Mouse (Mus musculus): ENCODE measurements at regions not wholly inside any gene's neighbourhood (a gene's known extent, or its start where the extent isn't known, plus 50 kb on each side); places are given as distances from the start of the nearest gene placed in this dataset.
A peak's percentile ranks its signal among the peaks of the same experiment; 100 is the strongest.

DNA sequence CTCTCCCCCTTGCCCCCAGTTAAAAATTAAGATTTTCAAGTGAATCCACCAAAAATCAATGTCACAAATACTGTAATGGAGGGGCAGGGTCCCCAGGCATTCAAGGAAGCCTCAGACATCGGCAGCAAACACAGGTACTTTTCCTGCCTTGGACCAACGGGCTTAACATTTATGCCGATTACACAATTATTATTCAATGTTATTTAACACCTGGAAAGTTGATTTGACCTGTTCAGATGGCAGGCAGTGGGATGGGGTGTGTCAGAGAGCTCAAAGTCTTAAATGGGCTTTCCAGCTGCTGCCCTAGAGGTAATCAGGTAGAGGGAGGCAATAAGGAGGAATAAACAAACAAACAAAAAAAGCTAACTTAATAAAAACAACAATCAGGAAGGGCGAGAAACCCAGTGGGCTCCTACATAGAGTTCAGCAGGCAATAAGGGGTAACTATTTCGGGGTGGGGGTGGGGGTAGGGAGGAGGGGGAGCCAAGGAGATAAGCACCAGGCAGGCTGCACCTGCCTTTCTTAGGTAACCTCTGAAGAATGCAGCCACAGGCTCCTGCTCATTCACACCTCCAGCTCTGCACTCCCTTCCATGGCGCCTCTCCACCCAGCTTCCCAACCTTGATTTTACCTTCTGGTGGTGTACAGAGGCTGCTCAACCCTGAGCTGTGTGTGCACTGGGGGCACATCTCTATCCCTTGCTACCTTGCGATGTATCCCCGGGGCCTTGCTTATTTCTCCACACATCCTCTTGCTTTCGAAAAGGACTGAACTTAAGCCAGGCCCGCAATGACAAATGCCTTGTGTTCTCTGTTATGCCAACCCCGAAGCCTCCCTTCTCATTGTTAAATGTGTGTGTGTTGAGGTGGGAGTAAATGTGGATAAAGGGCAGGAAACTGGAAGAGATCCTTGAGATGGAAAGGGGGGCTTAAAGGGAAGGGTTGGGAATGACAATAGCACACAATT, 168.9 kb upstream of the Id2 start:
- no peak for DNase-seq (ENCODE audit: low spot score in 2 of 2)

GRCm38 (mm10) chr12:25265066-25265465, 168.1 kb upstream of the Id2 start:
- DNase-seq (ENCODE audit: low spot score in 2 of 2): no peak

DNA sequence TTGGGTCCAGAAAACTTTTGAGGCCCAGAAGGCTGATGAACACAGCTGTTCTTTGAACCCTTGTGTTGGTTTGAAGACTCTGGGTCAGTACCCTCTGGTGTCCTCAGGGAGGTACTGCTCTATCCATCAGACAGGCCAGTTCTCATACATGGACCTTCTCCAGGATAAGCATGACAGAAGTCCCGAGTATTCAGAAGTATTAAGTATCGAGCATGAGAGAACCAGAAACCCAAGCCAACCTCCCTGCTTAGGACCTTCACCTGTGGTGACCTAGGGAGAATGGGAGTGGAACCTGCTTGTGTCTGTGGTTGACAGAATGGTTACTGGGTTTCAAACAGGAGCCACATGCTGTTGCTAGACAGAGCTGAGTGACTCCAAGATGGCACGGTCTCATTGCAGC, 167.5 kb upstream of the Id2 start:
- DNase-seq (ENCODE audit: low spot score in 2 of 2): no peak

- DNase-seq (ENCODE audit: low spot score in 2 of 2): no peak
Measured at GRCm38 (mm10) chr12:25262461-25262860, 165.5 kb upstream of the Id2 start.

DNA sequence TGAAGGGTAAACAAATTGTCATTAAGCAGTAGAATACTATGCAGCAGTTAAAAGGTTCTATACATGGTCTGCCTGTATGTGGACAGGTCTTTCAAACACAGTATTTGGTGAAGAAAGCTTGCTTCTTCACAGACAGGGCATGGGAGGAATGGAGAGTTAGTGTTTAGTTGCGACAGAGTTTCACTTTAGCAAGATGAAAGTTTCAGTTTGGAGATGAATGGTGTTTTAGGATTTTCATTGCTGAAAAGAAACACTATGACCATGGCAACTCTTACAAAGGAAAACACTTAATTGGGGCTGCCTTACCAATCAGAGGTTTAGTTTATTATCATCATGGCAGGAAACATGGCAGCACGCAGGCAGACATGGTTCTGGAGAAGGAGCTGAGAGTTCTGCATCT, 162.2 kb upstream of the Id2 start:
- no peak for DNase-seq (ENCODE audit: low spot score in 2 of 2)

DNA sequence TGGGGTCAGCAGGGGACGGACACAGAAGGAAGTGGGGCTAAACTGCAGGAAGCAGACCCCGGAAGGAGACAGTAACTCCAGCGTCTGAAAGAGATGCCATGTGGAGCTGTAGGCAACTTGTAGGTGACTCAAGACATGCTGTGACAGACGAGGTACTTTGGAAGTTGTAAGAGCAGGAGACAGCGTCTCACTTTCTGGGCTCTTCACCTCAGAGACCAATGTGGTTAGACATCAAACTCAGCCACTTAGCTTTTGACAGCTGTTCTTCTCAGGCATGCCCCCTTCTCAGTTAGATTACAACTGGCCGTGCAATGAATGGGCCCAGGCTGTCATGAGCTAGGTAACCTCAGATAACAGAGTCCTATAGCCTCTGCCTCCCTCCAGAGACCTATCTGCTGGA, 159.3 kb upstream of the Id2 start:
- DNase-seq (ENCODE audit: low spot score in 2 of 2): no peak

GRCm38 (mm10) chr12:25254716-25255115, 157.8 kb upstream of the Id2 start:
- no peak for DNase-seq (ENCODE audit: low spot score in 2 of 2)

DNA sequence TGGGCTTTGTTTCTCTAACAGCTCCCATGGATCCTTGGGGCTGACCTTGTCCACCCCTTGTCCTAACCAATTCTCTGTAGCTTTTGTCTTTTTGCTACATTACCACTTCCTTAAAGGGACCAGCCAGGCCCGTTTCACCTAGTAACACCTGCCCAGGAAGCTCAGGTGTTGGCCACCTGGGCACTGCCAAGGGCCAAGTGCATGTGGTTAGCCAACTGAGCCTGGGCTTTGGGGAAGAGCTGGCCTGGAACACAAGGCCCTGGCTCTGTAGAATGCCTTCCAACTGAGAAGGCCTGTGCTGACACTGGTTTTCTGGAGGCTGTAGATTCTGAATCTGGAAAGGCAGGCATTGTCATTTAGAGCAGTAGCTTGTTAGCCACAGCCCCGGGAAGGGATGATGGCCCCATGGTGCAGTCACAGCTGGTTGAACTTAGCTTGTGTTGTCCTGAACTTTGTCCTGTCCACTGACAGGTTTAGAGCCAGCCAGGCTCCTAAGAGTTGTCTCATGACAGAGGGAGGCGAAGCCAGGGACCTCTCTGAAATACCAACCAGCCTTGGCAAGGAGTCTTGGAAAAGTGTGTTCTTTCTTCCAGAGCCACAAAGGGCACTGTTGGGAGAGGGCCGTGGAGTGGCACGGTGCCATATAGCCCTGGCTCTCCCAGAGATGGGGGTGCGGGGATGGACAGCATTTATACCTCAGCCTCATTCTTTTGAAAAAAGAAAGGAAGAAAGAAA, 156.0 kb upstream of the Id2 start:
- peak in 1 of 2 experiments; percentile 34 for DNase-seq (ENCODE audit: low spot score in 2 of 2)

DNA sequence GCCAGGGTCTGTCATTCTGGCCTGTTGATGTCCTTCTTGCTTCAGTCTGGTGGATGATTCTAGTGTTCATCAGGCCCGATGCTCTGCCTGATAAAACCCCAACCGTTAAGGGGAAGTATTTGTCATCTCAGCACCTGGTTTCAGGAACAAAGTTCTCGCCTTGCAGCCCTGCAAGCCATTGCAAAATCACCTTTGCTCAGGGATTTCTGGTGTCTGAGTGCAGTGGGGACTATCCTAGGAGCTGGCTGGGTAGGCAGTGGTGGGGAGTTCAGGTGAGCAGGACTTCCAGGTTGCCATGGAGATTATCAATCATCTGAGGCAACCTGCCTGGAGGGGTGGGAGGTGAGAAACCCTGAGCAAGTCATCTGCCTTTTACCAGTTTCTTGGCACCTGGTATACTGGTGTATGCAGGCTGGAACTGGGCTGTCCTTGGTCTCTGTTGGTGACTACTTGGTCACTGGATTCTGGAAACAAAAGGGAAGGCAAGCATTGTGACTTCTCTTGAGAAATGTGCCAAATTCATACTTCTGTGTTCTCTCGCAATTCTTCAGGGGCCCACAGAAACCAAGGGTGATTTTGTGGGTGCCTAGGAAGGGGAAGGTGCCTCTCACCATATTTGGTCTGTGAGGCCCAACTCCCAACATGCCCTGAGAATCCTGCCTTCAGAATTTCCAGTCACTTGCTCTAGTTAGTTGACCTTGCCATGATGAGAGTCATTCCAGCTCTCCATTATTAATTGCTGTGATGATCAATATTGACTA, 154.7 kb upstream of the Id2 start:
- no peak for DNase-seq (ENCODE audit: low spot score in 2 of 2)

DNA sequence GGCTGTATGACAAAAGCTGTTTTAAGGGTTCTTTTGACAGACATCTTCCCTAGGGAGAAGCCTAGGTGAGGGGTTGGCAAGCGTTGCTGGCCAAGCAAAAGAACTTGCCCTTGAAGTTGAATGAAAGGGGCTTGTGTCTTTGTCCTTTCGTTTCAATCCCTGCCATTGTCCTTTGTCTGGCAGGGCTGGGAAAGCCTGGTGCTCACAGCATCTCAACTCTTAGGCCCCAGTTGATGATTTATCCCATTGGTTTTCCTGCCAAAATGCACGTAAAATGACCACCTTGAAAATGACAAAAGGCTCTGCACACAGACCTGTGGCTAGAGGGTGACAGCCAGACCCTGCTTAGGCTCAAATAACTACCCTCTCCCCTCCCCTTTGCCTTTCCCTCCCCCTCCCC, 153.9 kb upstream of the Id2 start:
- no peak for DNase-seq (ENCODE audit: low spot score in 2 of 2)

- DNase-seq (ENCODE audit: low spot score in 2 of 2): no peak
Measured at GRCm38 (mm10) chr12:25248681-25249366, 151.9 kb upstream of the Id2 start.

DNA sequence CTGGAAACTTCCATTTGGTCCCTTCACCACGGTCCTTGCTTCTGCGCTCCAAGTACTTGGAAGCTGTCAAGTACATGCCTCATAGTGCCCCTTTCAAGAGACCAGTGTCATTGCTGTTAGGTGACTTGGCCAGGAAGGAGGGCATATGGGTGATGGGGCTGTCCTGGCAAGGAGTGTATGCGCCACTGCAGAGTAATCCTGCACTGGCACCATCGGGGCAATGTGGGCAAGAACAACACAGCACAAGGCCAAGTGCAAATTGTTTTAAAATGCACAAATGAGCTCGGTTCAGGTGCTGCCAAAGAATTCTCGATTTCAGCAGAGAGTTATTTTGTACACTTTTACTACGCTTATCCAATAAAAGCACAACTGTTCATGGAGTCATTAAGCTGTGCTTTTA, 149.6 kb upstream of the Id2 start:
- no peak for DNase-seq (ENCODE audit: low spot score in 2 of 2)

GRCm38 (mm10) chr12:25245661-25246060, 148.7 kb upstream of the Id2 start:
- no peak for DNase-seq (ENCODE audit: low spot score in 2 of 2)

DNA sequence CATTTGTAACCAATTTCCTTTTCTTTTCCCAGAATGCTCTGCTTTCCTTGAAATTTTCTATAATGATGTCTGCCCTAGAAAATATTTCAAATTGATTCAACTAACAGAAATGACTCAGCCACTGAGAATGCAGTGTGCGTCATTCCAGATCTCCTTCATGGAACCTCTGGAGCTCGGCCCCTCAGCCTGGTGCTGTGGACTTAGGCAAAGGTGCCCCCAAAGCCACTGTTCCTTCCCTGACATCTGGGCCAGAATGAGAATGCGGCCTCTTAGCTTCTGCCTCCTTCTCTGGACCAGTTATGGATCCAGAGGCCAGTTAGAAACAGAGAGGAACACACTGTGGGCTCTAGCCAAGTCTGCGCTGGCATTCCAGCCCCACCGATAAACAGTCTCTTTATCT, 148.3 kb upstream of the Id2 start:
- DNase-seq (ENCODE audit: low spot score in 2 of 2): no peak

GRCm38 (mm10) chr12:25244666-25245065, 147.7 kb upstream of the Id2 start:
- DNase-seq (ENCODE audit: low spot score in 2 of 2): no peak

GRCm38 (mm10) chr12:25243901-25244300, 147.0 kb upstream of the Id2 start:
- DNase-seq (ENCODE audit: low spot score in 2 of 2): no peak

- no peak for DNase-seq (ENCODE audit: low spot score in 2 of 2)
Measured at GRCm38 (mm10) chr12:25242369-25242768, 145.4 kb upstream of the Id2 start.

GRCm38 (mm10) chr12:25241675-25242074, 144.7 kb upstream of the Id2 start:
- no peak for DNase-seq (ENCODE audit: low spot score in 2 of 2)

DNA sequence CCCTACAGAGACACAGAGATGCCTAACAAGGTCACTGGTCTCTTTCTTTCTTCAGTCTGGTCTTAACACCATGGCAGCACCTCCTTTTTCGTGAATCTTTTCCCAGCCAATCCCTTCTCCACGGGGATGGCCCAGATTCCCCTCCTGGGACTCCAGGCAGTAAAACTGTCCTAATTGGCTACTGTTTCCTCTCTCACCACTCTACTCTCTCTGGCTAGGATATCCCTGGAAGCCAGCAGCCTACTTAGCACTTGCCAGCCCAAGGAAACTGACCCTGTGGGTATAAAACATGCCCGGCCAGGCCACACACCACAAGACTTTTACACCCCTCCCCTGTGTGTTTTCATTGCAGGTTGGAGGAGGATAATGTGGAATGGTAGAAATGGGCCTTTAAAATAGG, 143.9 kb upstream of the Id2 start:
- peak; percentile 29 to 31 for DNase-seq (ENCODE audit: low spot score in 2 of 2)

DNA sequence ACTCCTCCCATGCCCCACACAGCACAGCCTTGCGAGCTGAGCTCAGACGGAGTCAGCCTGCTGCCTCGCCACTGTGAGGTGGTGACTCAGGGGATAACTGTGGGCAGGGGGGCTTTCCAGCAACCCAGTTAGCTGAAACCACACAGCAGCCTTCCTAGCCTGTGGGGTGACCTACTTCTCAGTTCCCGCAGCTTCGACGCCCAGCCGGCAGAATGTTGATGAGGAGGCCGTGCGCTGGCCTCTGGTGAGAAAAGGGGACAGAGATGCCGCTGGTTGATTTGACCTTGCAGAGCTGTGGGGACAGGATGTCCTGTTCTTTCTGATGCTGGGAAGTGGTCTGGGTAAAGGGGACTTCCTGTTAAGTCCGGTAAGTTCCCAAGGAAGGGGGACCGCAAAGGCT, 143.2 kb upstream of the Id2 start:
- DNase-seq (ENCODE audit: low spot score in 2 of 2): peak; percentile 17 to 35

DNA sequence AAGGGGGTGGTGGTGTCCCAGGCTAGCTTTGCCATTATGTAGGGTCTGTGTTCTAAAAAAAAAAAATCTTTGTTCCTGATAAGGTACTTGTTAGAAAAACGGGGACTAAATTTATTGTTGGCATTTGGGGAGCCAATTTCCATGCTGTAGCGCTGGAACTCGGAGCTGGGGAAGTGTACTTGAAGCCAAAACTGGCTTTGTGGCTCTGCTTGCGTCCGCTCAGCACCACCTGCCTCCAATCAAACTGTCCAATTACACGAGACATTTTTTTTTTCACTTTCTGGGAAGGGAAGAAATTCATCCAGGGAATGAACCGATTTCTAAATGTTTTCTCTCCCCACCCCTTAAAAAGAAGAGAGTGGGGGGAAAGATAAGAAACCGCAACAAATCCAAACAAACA, 138.1 kb upstream of the Id2 start:
- no peak for DNase-seq (ENCODE audit: low spot score in 2 of 2)

GRCm38 (mm10) chr12:25234636-25235035, 137.7 kb upstream of the Id2 start:
- DNase-seq (ENCODE audit: low spot score in 2 of 2): no peak
